Mouse (Mus musculus) heart, embryonic 12.5 days (tissue): ENCODE measurements at regions not wholly inside any gene's neighbourhood (a gene's known extent, or its start where the extent isn't known, plus 50 kb on each side); places are given as distances from the start of the nearest gene placed in this dataset.
A peak's percentile ranks its signal among the peaks of the same experiment; 100 is the strongest.

Source experiments
- ATAC-seq: fragments of 200-750 bp; cut with Nextera tagmentation; 2 replicates; pipeline ENCODE4 v1.8.0; 2017; ENCODE audit warnings: moderate TSS enrichment, moderate library complexity; ENCODE audit not compliant: insufficient number of reproducible peaks, low FRiP score
- H3K27ac ChIP-seq: fragments of 300-500 bp; sonication (generic); 2 replicates; pipeline ENCODE4 v1.5.1; 2016; ENCODE audit warnings: mild to moderate bottlenecking, moderate library complexity; ENCODE audit not compliant: poor library complexity, severe bottlenecking
- H3K27me3 ChIP-seq: fragments of 300-500 bp; sonication (generic); replicated peaks from 2 replicates; pipeline ENCODE4 v1.6.1; 2016; ENCODE audit warnings: mild to moderate bottlenecking, moderate library complexity
- H3K36me3 ChIP-seq: fragments of 300-500 bp; sonication (generic); 2 replicates; pipeline ENCODE4 v1.6.1; 2016; ENCODE audit warnings: mild to moderate bottlenecking, moderate library complexity
- H3K4me1 ChIP-seq: fragments of 300-500 bp; sonication (generic); replicated peaks from 2 replicates; pipeline ENCODE4 v1.6.1; 2016; ENCODE audit warnings: mild to moderate bottlenecking
- H3K4me2 ChIP-seq: fragments of 300-500 bp; sonication (generic); 2 replicates; pipeline ENCODE4 v1.6.1; 2016; ENCODE audit warnings: mild to moderate bottlenecking, moderate library complexity
- H3K4me3 ChIP-seq: fragments of 300-500 bp; sonication (generic); 2 replicates; pipeline ENCODE4 v1.5.1; 2016; ENCODE audit warnings: mild to moderate bottlenecking
- H3K9ac ChIP-seq: fragments of 300-500 bp; sonication (generic); 2 replicates; pipeline ENCODE4 v1.6.1; 2016; ENCODE audit warnings: mild to moderate bottlenecking, moderate library complexity
- H3K9me3 ChIP-seq: fragments of 300-500 bp; sonication (generic); replicated peaks from 2 replicates; pipeline ENCODE4 v1.6.1; 2016; ENCODE audit warnings: mild to moderate bottlenecking, moderate library complexity
- WGBS: fragments of 180-500 bp; shearing (Covaris S2); methylation state at CpG from one replicate; pipeline ENCODE4 v1.1.7; 2016; 5-methylcytosine and 5-hydroxymethylcytosine counted together

DNA sequence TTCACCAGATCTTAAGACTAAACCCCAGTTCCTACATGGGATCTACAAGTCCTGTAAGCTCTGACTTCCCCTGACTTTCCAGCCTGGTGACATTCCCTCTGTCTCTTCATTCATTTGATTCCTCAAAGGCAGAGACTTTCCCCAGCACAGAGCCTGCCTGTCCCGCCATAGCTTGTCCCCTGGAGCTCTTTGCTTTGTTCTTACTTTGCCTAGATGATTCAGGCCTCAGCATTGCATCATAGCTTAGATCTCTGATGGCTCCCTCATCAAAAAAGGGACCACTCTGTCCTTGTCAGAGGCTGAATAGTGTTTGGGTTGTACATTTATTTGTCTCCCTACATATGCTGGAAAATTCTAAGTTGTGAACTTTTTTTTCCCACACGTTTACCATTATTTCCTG, 57.6 kb upstream of the Exoc6 start:
- no peaks in the 10 kb centered on the region for H3K9me3 ChIP-seq
- H3K4me1 ChIP-seq = peaks cover 7% of the 10 kb centered on the region
- H3K4me2 ChIP-seq = no peak overlapping the region
- ATAC-seq = no peak
- H3K27ac ChIP-seq = no peak overlapping the region
- H3K27me3 ChIP-seq = peaks cover 19% of the 10 kb centered on the region
- 65% methylated on average over 2 of the region's 2 CpGs for WGBS
- no peak overlapping the region for H3K4me3 ChIP-seq
- no peaks in the 10 kb centered on the region for H3K36me3 ChIP-seq
- H3K9ac ChIP-seq = no peak overlapping the region

DNA sequence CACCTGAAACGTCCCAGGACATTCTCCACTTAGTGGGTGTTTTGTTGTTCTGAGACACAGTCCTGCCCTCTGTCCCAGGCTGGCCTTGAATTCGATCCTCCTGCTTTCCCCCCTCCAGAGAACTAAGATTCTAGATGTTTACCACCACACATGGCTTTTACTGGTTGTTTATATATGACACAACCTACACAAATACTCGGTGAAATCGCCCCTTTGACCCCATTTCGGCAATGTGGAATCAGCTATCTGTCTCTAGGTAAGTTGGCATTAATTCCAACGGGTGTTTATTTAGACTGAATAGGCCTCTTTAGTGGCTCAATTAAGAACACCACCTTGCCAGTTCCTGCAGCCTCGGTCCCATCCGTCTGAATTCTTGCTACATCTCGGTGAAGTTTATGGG, 56.8 kb upstream of the Exoc6 start:
- H3K4me3 ChIP-seq = no peak overlapping the region
- H3K4me2 ChIP-seq = no peak overlapping the region
- H3K27ac ChIP-seq = no peak overlapping the region
- peaks cover 7% of the 10 kb centered on the region; the same call in 1 of the 2 replicates for H3K4me1 ChIP-seq
- 54% methylated on average over 9 of the region's 9 CpGs for WGBS
- H3K27me3 ChIP-seq = peaks cover 19% of the 10 kb centered on the region
- no peaks in the 10 kb centered on the region for H3K36me3 ChIP-seq
- ATAC-seq = no peak
- no peak overlapping the region for H3K9ac ChIP-seq
- H3K9me3 ChIP-seq = no peaks in the 10 kb centered on the region

DNA sequence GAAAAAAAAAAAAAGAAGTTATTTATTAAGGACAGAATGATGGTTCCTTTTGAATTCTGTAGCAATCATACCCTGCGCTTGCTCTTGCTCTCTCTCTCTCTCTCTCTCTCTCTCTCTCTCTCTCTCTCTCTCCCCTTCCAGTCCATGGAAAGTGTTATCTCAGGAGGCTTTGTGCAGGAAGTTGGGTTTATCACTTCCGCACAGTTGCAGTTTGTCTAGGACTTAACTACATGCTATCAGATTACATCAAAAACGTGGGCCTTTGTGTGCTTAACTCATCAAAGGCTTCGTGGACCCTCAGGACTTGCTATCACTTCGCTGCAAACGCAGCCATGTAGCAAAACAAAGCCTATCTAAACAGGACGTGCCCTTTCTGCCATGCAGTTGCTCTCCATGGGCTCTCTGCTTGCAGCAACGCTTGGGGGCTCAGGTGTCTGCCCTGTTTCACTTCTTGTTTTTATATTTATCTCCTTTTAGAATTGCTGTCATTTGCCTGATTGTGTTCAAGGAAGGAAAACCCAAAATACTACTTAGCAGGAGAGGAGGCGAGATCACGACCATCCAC, 56.2 kb upstream of the Exoc6 start:
- WGBS = 14% methylated on average over 10 of the region's 10 CpGs
- no peaks in the 10 kb centered on the region for H3K36me3 ChIP-seq
- H3K27ac ChIP-seq = 0 out of 2 replicates have a peak overlapping the region, but pooled peaks have one; percentile 2
- ATAC-seq = peak; percentile 86
- peaks cover 19% of the 10 kb centered on the region for H3K27me3 ChIP-seq
- peaks cover 7% of the 10 kb centered on the region; the same call in 1 of the 2 replicates for H3K4me1 ChIP-seq
- no peak overlapping the region for H3K9ac ChIP-seq
- H3K4me2 ChIP-seq = peak overlapping the region; percentile 32
- no peak overlapping the region for H3K4me3 ChIP-seq
- no peaks in the 10 kb centered on the region for H3K9me3 ChIP-seq

- no peak for ATAC-seq
- no peaks in the 10 kb centered on the region for H3K36me3 ChIP-seq
- H3K4me1 ChIP-seq = peaks cover 7% of the 10 kb centered on the region; the same call in 1 of the 2 replicates
- no peak overlapping the region for H3K4me2 ChIP-seq
- WGBS = 69% methylated on average over 4 of the region's 4 CpGs
- H3K9ac ChIP-seq = no peak overlapping the region
- no peak overlapping the region for H3K4me3 ChIP-seq
- no peaks in the 10 kb centered on the region for H3K9me3 ChIP-seq
- peaks cover 19% of the 10 kb centered on the region for H3K27me3 ChIP-seq
- H3K27ac ChIP-seq = no peak overlapping the region
Observed at GRCm38 (mm10) chr19:37494806-37495205, 55.4 kb upstream of the Exoc6 start.

DNA sequence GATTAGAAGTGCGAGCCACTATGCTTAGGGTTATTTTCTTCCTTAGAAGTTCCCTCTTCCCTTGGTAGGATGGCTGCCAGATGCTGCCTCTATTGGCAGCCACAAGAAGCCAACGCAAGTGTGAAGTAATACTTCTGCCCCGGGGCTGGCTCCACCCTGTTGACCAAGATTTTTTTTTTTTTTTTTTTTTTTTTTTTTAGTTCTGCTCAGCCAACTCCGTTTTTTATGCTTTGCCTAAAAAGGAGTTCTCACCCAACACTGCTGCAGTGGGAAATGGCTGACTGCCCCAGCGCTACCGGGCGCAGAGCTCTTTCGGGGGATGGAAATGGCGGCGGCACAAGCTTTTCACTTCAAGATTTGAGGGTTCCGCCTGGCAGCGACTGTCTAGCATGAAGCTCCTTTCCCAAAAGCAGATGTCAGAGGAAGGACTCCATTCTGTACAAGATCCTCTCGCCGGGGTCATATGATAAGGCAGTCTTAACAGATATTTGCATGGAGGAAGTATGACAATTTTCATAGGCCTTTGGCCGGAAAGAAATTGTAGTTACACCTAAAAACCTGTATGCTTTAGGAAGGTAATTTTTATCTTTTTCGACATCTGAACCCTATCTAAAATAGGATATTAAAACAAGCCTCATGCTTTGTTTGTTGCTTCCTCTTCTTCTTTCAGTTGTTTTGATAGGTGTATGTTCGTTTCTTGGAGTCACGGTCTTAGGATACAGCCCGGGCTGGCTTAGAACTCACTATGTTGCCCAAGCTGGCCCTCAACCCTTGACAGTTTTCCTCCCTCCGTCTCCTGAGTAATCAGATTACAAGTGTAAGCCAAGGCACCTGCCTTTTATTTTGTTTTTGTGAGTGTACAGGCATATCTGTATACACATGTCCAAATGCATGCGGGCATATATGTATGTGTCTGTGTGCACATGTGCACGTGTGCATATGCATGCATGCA, 54.6 kb upstream of the Exoc6 start:
- 75% methylated on average over 22 of the region's 22 CpGs for WGBS

DNA sequence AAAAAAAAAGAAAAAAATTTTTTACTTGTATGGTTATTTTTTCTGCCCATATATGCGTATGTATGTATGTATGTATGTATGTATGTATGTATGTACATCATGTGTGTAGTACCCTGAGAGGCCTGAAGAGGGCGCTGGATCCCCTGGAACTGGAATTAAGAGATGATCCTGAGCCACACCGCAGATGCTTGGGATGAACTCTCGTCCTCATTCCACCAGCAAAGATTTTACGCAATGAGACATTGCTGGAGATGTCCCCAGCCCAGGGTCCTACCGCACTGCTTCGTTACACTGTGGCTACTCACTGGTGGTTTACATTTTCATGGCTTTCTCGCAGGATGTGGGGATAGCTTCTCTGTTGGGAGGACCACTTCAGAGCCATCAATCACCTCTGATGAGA, 53.5 kb upstream of the Exoc6 start:
- no peaks in the 10 kb centered on the region for H3K36me3 ChIP-seq
- WGBS = 84% methylated on average over 8 of the region's 8 CpGs

More for the DNA sequence above, 54.6 kb upstream of the Exoc6 start:
- Histone ChIP-seq H3K9me3 (no peaks in the 10 kb centered on the region), H3K36me3 (no peaks in the 10 kb centered on the region), H3K4me2 (no peak overlapping the region), H3K4me1 (peaks cover 7% of the 10 kb centered on the region; the same call in 1 of the 2 replicates), H3K9ac (no peak overlapping the region), H3K27me3 (peaks cover 16% of the 10 kb centered on the region), H3K27ac (no peak overlapping the region), H3K4me3 (no peak overlapping the region)
- no peak for ATAC-seq

GRCm38 (mm10) chr19:37497161-37497560, 53.1 kb upstream of the Exoc6 start:
- H3K4me2 ChIP-seq = no peak overlapping the region
- no peaks in the 10 kb centered on the region for H3K9me3 ChIP-seq
- 91% methylated on average over 8 of the region's 8 CpGs for WGBS
- H3K9ac ChIP-seq = no peak overlapping the region
- H3K4me3 ChIP-seq = no peak overlapping the region
- H3K4me1 ChIP-seq = peaks cover 7% of the 10 kb centered on the region; the same call in 1 of the 2 replicates
- H3K36me3 ChIP-seq = no peaks in the 10 kb centered on the region
- 0 out of 2 replicates have a peak, but pooled peaks cover under 1% of the 10 kb centered on the region for H3K27me3 ChIP-seq
- no peak overlapping the region for H3K27ac ChIP-seq
- no peak for ATAC-seq

More for the DNA sequence above, 53.5 kb upstream of the Exoc6 start:
- Histone ChIP-seq H3K4me2 (no peak overlapping the region), H3K4me1 (peaks cover 7% of the 10 kb centered on the region; the same call in 1 of the 2 replicates), H3K27ac (no peak overlapping the region), H3K27me3 (peaks cover 4% of the 10 kb centered on the region; the same call in 1 of the 2 replicates), H3K9ac (no peak overlapping the region), H3K4me3 (no peak overlapping the region), H3K9me3 (no peaks in the 10 kb centered on the region)
- no peak for ATAC-seq

DNA sequence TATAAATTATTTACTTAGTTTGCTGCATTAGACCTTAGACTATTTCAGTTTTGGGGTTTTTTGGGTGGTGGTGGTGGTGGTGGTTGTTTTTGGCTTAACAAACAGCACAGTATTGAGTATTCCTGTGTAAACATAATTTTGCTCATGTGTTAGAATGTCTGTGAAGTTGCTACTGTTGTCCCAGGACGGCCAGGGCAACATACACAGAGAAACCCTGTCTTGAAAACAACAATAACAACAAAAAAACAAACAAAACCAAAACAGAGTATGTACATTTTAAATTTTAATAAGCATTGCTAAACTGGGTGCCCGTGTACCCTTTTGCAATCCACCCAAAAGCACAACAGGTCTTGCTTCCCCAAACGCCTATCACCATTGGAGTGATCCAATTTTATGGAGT, 51.8 kb upstream of the Exoc6 start:
- Histone ChIP-seq H3K9me3 (no peaks in the 10 kb centered on the region), H3K9ac (no peak overlapping the region), H3K27me3 (peaks cover 1% of the 10 kb centered on the region; the same call in 1 of the 2 replicates), H3K4me2 (no peak overlapping the region), H3K4me3 (0 out of 2 replicates have a peak overlapping the region, but pooled peaks have one; percentile 1), H3K27ac (no peak overlapping the region), H3K4me1 (peaks cover 7% of the 10 kb centered on the region; the same call in 1 of the 2 replicates), H3K36me3 (no peaks in the 10 kb centered on the region)
- no peak for ATAC-seq
- WGBS = 81% methylated on average over 3 of the region's 3 CpGs
